Mouse (Mus musculus) inflammation-experienced regulatory T-cells (primary cell): ENCODE measurements around the gene Ift140. TPM values are rescaled to one million over a fixed set of nuclear protein-coding genes. Genes with fewer than 3 reads are reported as not detected.

Experiments
- polyA plus RNA-seq, 2 experiments: library from polyadenylated mRNA; unstranded; fragments of 100-300 nt; shearing (Covaris generic); gene quantifications; one replicate each; pipeline ENCODE4 v1.2.1; 2017

Gene Ift140
- polyA plus RNA-seq = 10 to 100 TPM; 20.7 to 27.0 TPM

GRCm38 (mm10) chr17:25015655-25016291, at the start of gene Ift140, which contains the start of gene Cramp1l:
TSS of gene Ift140 (plus strand) at chr17:25016085.
TSS of gene Cramp1l (minus strand) at chr17:25015788.

GRCm38 (mm10) chr17:25083444-25083931, 67.6 kb downstream of the Ift140 start, which contains the start of gene Tmem204:
TSS of gene Tmem204 (minus strand) at chr17:25083591.

DNA sequence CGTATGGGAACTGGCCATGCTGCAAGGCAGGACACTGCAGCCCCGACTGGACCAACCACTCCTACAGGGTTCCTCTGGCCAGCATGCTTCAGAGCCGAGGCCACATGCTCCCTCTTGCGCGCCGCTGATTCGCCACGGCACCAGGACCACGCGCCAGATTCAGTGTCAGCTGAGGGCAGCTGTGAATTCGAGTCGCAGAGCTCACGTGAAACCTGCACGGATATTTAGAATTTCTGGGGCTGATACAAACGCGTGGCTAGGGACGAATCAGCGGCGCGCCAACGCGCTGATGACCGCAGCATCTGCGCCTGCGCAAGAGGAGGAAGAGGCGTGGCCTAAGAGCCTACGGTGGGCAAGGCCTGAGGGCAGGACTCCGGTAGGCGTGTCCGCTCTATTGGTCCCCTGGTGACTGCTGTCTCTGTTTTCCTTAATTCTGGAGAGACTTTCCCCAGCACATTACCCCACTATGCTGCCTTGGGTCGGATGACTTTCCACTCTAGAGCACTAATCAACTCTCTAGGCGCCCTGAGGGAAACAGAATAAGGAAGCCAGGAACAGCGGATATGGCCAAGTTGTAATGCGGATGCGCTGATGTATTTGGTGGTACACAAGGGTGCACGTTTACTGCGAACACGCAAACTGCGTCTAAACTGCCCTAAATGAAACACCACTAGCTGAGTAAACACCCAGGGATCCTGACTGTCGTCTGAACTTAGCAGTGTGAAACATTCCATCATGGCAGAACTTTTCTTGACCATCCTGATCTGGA, 100.0 kb downstream of the Ift140 start, which contains the start of gene Telo2:
Gene Telo2, minus strand, starts transcription at position 304 of the 769 bp plus-strand sequence.

DNA sequence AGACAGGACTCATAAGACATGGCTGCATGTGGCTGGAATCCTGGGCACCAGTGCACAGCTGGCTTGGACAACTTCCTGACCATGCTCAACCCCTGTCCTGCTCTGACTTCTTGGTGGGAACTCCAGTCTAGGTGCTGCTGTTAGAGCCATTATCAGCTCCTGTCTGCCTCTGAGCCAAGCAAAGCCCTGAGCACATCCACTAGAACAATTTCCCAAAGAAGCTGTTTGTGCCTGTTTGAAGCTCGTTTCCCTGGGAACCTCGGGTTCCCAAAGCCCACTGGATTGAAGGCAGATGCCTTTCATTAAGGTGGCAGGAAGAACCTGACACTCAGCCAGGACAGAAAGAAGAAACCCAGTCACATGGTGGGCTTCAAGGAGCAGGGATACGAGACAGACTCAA, 104.5 kb downstream of the Ift140 start, which contains the start of gene Ptx4:
Gene Ptx4, plus strand, starts transcription at position 355 of the 400 bp plus-strand sequence.

GRCm38 (mm10) chr17:25133275-25133698, 117.4 kb downstream of the Ift140 start, which contains the start of gene Clcn7:
TSS of gene Clcn7 (plus strand) at chr17:25133391.

Other genes with a start within 250 kb of the Ift140 start
- 1 to 10 TPM in 1 of 2 experiments, under 1 TPM in 1; 0.28 to 1.3 TPM for gene Meiob, start 211.8 kb upstream of the Ift140 start, polyA plus RNA-seq
- gene Hagh, start 175.9 kb upstream of the Ift140 start, polyA plus RNA-seq = 10 to 100 TPM; 32.9 to 51.8 TPM
- 1 to 10 TPM; 2.0 to 4.4 TPM for gene Fahd1, start 165.7 kb upstream of the Ift140 start, polyA plus RNA-seq
- under 1 TPM; 0.71 to 0.89 TPM for gene Igfals, start 150.1 kb upstream of the Ift140 start, polyA plus RNA-seq
- 100 to 1,000 TPM in 1 of 2 experiments, 10 to 100 TPM in 1; 98.2 to 103 TPM for gene Nubp2, start 129.7 kb upstream of the Ift140 start, polyA plus RNA-seq
- gene Spsb3, start 129.4 kb upstream of the Ift140 start, polyA plus RNA-seq = 10 to 100 TPM; 64.7 to 65.4 TPM
- gene Eme2, start 121.0 kb upstream of the Ift140 start, polyA plus RNA-seq = 10 to 100 TPM; 45.4 to 49.2 TPM
- gene Mrps34, start 121.0 kb upstream of the Ift140 start, polyA plus RNA-seq = 10 to 100 TPM; 75.4 to 84.7 TPM
- 10 to 100 TPM; 41.3 to 53.5 TPM for gene Nme3, start 119.6 kb upstream of the Ift140 start, polyA plus RNA-seq
- 10 to 100 TPM; 47.9 to 60.0 TPM for gene Mapk8ip3, start 79.1 kb upstream of the Ift140 start, polyA plus RNA-seq
- 10 to 100 TPM; 25.0 to 31.5 TPM for gene Jpt2, start 55.4 kb upstream of the Ift140 start, polyA plus RNA-seq
- gene Cramp1l, start 297 bp upstream of the Ift140 start, polyA plus RNA-seq = 10 to 100 TPM in 1 of 2 experiments, 1 to 10 TPM in 1; 8.2 to 10.2 TPM
- gene Tmem204, start 67.5 kb downstream of the Ift140 start, polyA plus RNA-seq = 1 to 10 TPM; 1.6 to 1.7 TPM
- gene Telo2, start 99.9 kb downstream of the Ift140 start, polyA plus RNA-seq = 10 to 100 TPM; 27.2 to 36.5 TPM
- gene Ptx4, start 104.7 kb downstream of the Ift140 start, polyA plus RNA-seq = 1 to 10 TPM in 1 of 2 experiments, not detected in 1; 3.6 TPM
- 10 to 100 TPM; 32.2 to 36.1 TPM for gene Clcn7, start 117.3 kb downstream of the Ift140 start, polyA plus RNA-seq
- under 1 TPM in 1 of 2 experiments, not detected in 1; 0.47 TPM for gene Ccdc154, start 146.4 kb downstream of the Ift140 start, polyA plus RNA-seq
- not detected for gene Gm38655, start 159.4 kb downstream of the Ift140 start, polyA plus RNA-seq
- 10 to 100 TPM; 27.3 to 34.1 TPM for gene BC003965, start 168.5 kb downstream of the Ift140 start, polyA plus RNA-seq
- 10 to 100 TPM; 40.2 to 46.5 TPM for gene Unkl, start 172.3 kb downstream of the Ift140 start, polyA plus RNA-seq
- 100 to 1,000 TPM in 1 of 2 experiments, 10 to 100 TPM in 1; 92.8 to 106 TPM for gene Gnptg, start 224.0 kb downstream of the Ift140 start, polyA plus RNA-seq
- gene Tsr3, start 224.1 kb downstream of the Ift140 start, polyA plus RNA-seq = 10 to 100 TPM; 45.7 to 51.8 TPM
- 10 to 100 TPM; 18.0 to 45.5 TPM for gene Baiap3, start 240.3 kb downstream of the Ift140 start, polyA plus RNA-seq